Mouse (Mus musculus): Measurements from ENCODE around the gene Samd4b.

- no peak for TF ChIP-seq CTCF (IDR thresholded peaks at IDR 0.05; ENCODE audit: low read depth)
- peak; percentile 94 for TF ChIP-seq EP300 (IDR thresholded peaks at IDR 0.05; ENCODE audit: low read depth)
Observed at GRCm38 (mm10) chr7:28432252-28432651, 165.7 kb downstream of the Samd4b start.
